Mouse (Mus musculus) A20 (cell line): Measurements from ENCODE around the gene Cldn10.
A peak's percentile ranks its signal among the peaks of the same experiment; 100 is the strongest.
"Not testable (repeated sequence)": the region's sequence is repeated elsewhere in the genome, so short reads cannot be mapped to it uniquely, and the experiment has no call there.

ENCODE experiments used
- DNase-seq: peaks from one replicate; pipeline ENCODE4 v3.0.0-alpha.2; 2011; ENCODE audit warnings: low read depth, low spot score

Cldn10 gene

DNA sequence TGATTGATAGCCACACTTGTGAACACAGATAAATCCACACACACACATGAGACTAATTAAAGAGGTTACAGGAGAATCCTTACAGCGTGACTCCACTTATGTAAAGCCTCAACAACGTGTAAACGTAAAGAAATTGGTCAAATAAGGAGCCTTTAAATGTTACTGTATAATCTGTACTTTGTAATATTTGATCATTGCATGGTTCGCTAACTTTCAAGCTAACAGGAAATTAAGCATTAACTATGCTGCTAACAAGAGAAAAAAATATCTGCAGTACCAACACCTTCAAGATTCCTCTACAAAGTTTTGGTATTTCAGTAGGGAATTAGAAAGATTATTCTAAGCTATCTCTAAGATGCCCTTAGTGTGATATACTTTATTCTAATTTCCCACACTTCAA, at the start of gene Cldn10:
Cldn10 (plus strand) TSS at position 288 of the 400 bp plus-strand sequence.
- DNase-seq = no peak

DNA sequence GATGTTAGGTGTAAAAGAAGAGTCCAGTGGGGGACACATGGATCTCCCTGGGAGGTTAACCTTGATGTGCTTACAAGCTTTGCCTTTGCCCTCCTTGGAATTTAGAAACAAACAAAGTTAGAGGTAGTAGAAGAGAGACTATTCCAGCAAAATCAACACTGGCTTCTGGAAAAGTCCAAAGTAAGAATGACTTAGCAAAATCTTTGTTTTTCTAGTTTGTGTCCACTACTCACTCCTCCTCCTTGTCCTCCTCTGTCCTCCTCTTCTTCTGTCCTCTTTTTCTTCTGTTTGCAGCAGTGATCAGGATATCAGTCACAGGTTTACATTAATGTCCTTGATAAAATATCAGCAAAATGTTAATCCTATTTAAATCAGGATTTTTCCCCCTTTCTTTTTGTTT, 45.9 kb upstream of the Cldn10 start:
- DNase-seq = no peak

GRCm38 (mm10) chr14:118742862-118743261, 44.8 kb upstream of the Cldn10 start:
- no peak for DNase-seq

DNA sequence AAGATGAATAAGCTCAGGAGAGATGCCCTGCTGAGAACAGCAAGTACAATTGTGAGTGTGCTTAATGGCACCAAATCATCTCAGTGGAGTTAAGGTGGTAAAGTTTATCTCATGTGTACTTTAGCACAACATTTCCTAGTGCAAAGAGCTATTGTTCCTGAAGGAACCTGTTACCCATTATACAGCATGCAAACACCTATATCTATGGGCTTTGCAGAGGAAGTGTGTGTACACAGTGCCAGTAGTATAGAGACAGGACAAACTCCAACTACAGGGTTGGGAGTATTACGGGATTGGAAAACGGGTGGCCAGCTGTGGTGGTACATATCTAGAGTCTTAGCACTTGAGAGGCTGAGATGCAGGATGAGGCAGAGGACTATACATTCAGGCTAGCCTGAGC, 38.6 kb upstream of the Cldn10 start:
- DNase-seq = no peak

- DNase-seq = no peak
These were observed 38.0 kb upstream of the Cldn10 start for GRCm38 (mm10) chr14:118749715-118750114.

GRCm38 (mm10) chr14:118750505-118751192, 37.1 kb upstream of the Cldn10 start:
- peak; percentile 4 for DNase-seq

- DNase-seq = no peak
These were observed 36.4 kb upstream of the Cldn10 start for GRCm38 (mm10) chr14:118751193-118751753.

DNA sequence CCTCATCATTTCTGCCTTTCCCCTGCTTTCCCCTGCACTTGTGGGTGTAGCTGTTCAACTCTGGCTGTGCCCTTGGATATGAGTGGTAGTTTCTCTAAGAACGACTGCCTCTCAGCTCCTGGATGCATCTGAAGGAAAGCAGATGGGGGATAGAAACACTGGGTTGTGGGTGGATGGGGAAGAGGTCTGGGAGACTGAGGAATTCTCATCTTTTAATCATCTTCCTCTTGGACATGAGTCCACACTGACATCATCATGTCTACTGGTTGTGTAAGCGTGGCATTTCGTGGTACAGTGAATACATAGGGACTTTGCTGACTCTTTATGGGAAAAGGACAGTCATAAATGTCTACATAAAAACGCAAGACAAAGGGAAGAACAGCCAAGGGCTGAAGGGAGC, 31.7 kb upstream of the Cldn10 start:
- DNase-seq = no peak

- DNase-seq = no peak
These were observed 31.1 kb upstream of the Cldn10 start for GRCm38 (mm10) chr14:118756566-118756965.

DNA sequence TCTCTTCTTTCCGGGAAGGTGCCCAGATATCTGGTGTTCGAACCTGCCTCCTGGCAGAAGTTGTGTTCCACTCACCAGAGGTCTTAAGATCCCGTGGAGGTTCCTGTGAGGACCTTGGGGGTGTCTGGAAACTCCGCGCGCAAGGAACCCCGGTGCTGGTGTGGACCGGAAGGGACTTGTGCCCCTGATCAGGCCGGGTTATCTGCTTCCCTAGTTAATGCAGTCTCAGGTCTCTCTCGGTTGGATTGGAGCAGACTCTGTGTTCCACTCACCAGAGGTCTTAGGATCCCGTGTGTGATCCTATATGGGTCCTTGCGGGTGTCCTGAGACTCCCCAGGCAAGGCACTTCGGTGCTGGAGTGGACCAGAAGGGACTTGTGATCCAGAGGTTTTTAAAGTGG, 24.3 kb upstream of the Cldn10 start:
- DNase-seq = not testable (repeated sequence)

DNA sequence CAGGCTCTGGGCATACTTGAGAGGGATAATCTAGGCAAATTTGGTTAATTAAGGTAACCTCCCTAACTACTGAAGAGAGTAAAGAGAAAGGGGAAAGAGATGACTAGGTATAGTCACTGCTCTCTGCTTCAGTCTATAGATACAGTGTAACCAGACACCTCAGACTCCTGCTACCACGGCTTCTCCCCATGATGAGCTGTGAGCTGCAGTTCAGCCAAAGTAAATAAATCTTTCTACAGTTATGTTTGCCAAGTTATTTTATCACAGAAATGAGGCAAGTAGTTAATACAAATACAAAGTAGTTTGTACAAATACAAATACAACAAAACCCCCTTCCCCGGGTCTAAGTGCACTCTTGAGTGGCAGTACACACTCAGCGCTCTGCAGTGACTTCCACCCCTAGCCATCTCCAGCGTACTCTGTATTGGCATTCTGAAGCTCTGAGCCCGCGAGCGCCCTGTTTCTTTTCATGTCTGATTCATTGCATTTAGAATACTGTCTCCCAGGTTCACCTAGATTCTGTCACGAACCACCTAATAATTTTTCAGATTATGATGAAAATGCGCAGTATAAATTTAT, 23.7 kb upstream of the Cldn10 start:
- no peak for DNase-seq

- no peak for DNase-seq
These were observed 22.4 kb upstream of the Cldn10 start for GRCm38 (mm10) chr14:118765306-118765705.

DNA sequence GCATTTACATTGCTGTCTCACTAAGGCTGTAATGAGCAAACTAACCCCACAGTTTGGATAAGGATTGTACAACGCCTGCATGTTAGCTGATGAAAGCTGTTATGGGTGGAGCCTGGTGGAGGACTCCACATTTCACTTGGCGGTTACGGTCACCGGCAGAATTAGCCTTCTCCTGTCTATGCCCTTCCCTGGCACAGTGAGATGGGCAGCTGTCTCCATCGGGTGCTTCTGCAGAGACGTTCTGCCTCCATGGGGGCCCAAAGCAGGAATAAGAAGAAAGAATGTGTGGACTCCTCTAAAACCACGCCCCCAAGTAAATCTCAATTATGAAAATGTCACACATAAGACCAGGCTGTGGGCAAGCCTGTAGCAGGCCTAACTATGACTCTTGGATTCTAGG, 21.8 kb upstream of the Cldn10 start:
- no peak for DNase-seq

GRCm38 (mm10) chr14:118766368-118766767, 21.3 kb upstream of the Cldn10 start:
- no peak for DNase-seq

DNA sequence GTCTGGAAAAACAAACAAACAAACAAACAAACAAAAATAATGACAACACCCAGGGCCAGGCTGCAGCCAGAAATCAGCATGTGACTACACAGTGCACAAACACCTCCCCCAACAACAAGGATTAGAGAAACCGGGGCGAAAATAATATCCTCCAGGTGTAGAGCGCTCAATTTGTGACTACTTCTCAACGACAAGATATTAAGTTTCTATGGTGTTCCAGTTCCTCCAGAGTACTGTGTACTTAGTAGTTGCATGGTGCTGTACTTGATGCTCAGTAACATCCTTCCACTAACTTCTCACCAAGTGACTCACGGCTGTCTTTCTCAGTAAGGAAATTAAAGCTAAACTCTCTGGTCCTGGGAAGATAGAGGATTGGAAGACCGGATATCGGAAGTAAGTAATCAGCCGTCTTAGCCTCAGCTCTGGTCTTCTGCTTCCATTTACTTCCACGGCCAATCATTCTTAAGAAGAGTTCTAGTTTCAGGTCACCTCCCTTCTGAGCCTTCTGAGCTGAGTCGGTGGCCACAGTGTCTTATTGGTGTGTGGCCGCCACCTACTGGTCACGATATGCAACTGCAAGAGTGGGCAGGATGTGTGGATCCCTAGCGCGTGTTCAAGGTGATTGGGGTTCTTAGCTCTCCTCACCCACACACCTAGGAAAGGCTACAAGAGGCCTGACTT, 19.9 kb upstream of the Cldn10 start:
- DNase-seq = peak; percentile 86

DNA sequence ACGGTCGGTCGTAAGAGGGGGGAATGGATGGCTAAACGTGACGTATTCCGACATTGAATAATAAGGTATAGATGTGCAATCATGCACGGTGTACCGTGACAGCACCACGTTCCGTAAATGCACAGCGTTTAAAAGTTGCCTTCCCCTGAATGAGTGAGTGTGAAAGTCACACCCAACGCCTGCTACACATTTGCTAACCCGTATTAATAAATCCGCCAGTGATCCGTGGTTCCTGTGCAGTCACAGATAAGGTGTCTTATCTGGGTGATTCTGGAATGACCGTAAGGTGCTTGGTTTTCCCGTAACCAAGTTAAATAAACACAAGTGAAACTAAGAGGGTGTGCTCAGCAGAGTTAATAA, 19.4 kb upstream of the Cldn10 start:
- no peak for DNase-seq

DNA sequence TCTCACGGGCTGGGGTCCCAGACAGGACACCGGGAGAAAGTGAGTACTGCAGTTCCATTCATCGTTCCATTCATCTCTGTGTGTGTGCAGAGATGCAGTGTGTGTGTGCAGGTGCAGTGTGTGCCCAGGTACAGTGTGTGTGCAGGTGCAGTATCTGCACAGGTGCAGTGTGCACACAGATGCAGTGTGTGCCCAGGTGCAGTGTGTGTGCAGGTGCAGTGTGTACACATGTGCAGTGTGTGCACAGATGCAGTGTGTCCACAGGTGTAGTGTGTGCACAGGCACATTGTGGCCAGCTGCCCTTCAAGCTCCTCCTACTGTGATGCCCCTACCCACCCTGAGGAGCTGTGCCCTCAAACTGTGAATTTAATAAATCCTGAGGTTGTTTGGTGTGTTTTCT, 14.0 kb upstream of the Cldn10 start:
- no peak for DNase-seq

GRCm38 (mm10) chr14:118774507-118775428, 12.9 kb upstream of the Cldn10 start:
- DNase-seq = peak; percentile 30

DNA sequence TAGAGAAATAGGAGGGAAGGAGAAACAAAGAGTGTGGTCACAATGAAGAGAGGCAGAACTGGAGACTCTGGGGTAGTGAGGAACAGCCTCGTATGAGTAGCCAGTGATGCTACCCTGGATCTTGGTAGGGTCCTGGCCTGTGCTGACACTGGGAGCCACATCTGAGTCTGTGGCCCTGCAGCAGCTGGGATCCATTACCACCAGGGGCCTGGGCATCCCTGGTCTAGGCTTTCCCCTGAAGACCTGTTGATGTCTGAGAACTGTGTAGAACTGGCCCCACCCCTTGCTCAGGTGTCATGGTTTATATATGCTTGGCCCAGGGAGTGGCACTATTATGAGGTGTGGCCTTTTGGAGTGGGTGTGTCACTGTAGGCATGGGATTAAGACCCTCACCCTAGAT, 12.2 kb upstream of the Cldn10 start:
- no peak for DNase-seq

GRCm38 (mm10) chr14:118776372-118776771, 11.3 kb upstream of the Cldn10 start:
- no peak for DNase-seq

DNA sequence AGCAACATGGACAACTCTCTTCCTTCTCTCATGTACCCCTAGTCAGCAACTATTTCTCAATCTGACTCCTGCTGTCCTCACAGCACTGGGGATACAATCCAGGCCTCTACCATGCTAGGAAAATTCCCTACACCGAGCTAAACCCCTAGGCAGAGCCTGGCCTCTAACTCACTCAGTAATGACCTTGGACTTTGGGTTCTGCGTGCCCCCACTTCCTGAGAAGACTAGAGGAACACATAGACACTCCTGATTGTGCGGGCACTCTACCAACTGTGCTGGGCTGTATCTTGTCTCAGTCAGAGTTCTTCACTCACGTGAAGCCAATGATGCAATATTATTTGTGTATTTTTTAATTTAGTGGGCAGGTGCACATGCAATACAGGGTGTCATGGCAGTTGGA, 10.2 kb upstream of the Cldn10 start:
- DNase-seq = no peak

DNA sequence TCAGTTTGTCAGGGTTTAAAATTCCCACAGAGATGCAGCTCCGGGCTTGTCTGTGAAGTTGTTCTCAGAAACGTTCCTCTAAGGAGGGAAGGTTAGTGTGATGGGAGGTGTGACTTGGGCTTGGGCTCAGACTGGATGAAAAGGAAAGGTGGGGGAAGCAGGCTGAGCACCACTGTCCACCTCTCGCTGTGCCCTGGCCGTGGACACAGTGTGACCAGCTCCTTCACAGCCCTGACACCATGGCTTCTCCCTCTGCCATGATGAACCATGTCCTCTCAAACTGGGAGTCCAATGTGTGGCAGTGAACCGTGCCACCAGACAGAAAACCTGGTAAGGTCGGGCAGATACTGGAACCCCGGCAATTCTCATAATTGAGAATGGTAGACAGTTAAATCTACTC, 6.1 kb upstream of the Cldn10 start:
- DNase-seq = no peak
